Mouse (Mus musculus): ENCODE results near the gene Psmc3ip.

Gene Psmc3ip

GRCm38 (mm10) chr11:101052751-101053473 is 42.3 kb downstream of the Psmc3ip start:
- no peak for DNase-seq (ENCODE audit: low spot score)

GRCm38 (mm10) chr11:101051617-101052016 is 43.6 kb downstream of the Psmc3ip start:
- no peak for DNase-seq (ENCODE audit: low spot score)

GRCm38 (mm10) chr11:101051051-101051493 is 44.2 kb downstream of the Psmc3ip start:
- no peak for DNase-seq (ENCODE audit: low spot score)

- no peak for DNase-seq (ENCODE audit: low spot score)
Observed at GRCm38 (mm10) chr11:101050359-101050758, 44.9 kb downstream of the Psmc3ip start.

- DNase-seq (ENCODE audit: low spot score), result no peak
Observed at GRCm38 (mm10) chr11:101047502-101047901, 47.7 kb downstream of the Psmc3ip start.

- no peak for DNase-seq (ENCODE audit: low spot score)
Observed at GRCm38 (mm10) chr11:101046440-101046839, 48.8 kb downstream of the Psmc3ip start.

GRCm38 (mm10) chr11:101045826-101046225 is 49.4 kb downstream of the Psmc3ip start:
- no peak for DNase-seq (ENCODE audit: low spot score)
